Mouse (Mus musculus) lung, embryonic 16.5 days (tissue): ENCODE data around the gene Hcfc1r1. TPM values are rescaled to one million over a fixed set of nuclear protein-coding genes. Genes with fewer than 3 reads are reported as not detected.

Experiments
- ATAC-seq: fragments of 200-750 bp; cut with Nextera tagmentation; 2 replicates; pipeline ENCODE4 v1.8.0; 2017; ENCODE audit warnings: low read depth, mild to moderate bottlenecking, moderate library complexity
- H3K27ac ChIP-seq: fragments of 300-500 bp; sonication (generic); 2 replicates; pipeline ENCODE4 v1.5.1; 2014; ENCODE audit warnings: mild to moderate bottlenecking, control low read depth, low read length
- H3K27me3 ChIP-seq: fragments of 300-500 bp; sonication (generic); 2 replicates; pipeline ENCODE4 v1.6.1; 2014; ENCODE audit warnings: low read depth, low read length, mixed read lengths; ENCODE audit not compliant: control insufficient read depth, insufficient read depth
- H3K36me3 ChIP-seq: fragments of 300-500 bp; sonication (generic); 2 replicates; pipeline ENCODE4 v1.6.1; 2014; ENCODE audit warnings: low read length; ENCODE audit not compliant: control insufficient read depth, insufficient read depth
- H3K4me1 ChIP-seq: fragments of 300-500 bp; sonication (generic); replicated peaks from 2 replicates; pipeline ENCODE4 v1.6.1; 2014; ENCODE audit warnings: low read length, mixed read lengths; ENCODE audit not compliant: control insufficient read depth, insufficient read depth
- H3K4me2 ChIP-seq: fragments of 300-500 bp; sonication (generic); 2 replicates; pipeline ENCODE4 v1.6.1; 2014; ENCODE audit warnings: low read depth, low read length, control low read depth
- H3K4me3 ChIP-seq: fragments of 300-500 bp; sonication (generic); 2 replicates; pipeline ENCODE4 v1.5.1; 2014; ENCODE audit warnings: mild to moderate bottlenecking, low read length, control low read depth
- H3K9ac ChIP-seq: fragments of 300-500 bp; sonication (generic); 2 replicates; pipeline ENCODE4 v1.6.1; 2014; ENCODE audit warnings: low read length, control low read depth
- H3K9me3 ChIP-seq: fragments of 300-500 bp; sonication (generic); 2 replicates; pipeline ENCODE4 v1.6.1; 2016; ENCODE audit warnings: low read length; ENCODE audit not compliant: control insufficient read depth
- WGBS: fragments of 180-500 bp; shearing (Covaris S2); extraction: QIAGEN DNeasy Blood & Tissue Kit; methylation state at CpG from one replicate; pipeline ENCODE4 v1.1.7; 2014; 5-methylcytosine and 5-hydroxymethylcytosine counted together
- polyA plus RNA-seq: library from polyadenylated mRNA; unstranded; fragments of >200 nt; fragmentation: Nextera tagmentation; extraction: Ambion mirVana; gene quantifications from 2 replicates; pipeline ENCODE4 v1.2.1, GENCODE M21; 2015

Gene Hcfc1r1
- polyA plus RNA-seq, 1 experiment from 2014 or later: 90.6 TPM

GRCm38 (mm10) chr17:23671519-23671918 is 1.9 kb upstream of the Hcfc1r1 start:
- peaks cover 31% of the 10 kb centered on the region for H3K4me1 ChIP-seq
- no peak overlapping the region for H3K9ac ChIP-seq
- no peaks in the 10 kb centered on the region for H3K27me3 ChIP-seq
- no peak overlapping the region for H3K27ac ChIP-seq
- H3K4me2 ChIP-seq: no peak overlapping the region
- ATAC-seq: no peak
- no peaks in the 10 kb centered on the region for H3K9me3 ChIP-seq
- 89% methylated on average over 3 of the region's 3 CpGs for WGBS
- H3K36me3 ChIP-seq: peaks cover 19% of the 10 kb centered on the region
- H3K4me3 ChIP-seq: no peak overlapping the region

GRCm38 (mm10) chr17:23672761-23673160 is 635 bp upstream of the Hcfc1r1 start:
- ATAC-seq: no peak
- Histone ChIP-seq H3K27me3 (no peaks in the 10 kb centered on the region), H3K36me3 (peaks cover 14% of the 10 kb centered on the region), H3K9me3 (no peaks in the 10 kb centered on the region), H3K27ac (no peak overlapping the region), H3K9ac (peak overlapping the region; percentile 79), H3K4me3 (peak overlapping the region; percentile 68), H3K4me2 (peak overlapping the region; percentile 78), H3K4me1 (peaks cover 37% of the 10 kb centered on the region)
- WGBS: 59% methylated on average over 3 of the region's 3 CpGs

GRCm38 (mm10) chr17:23674271-23674952 is 1.0 kb downstream of the Hcfc1r1 start:
- peak overlapping the region; percentile 70 for H3K27ac ChIP-seq
- no peak for ATAC-seq
- peaks cover 9% of the 10 kb centered on the region for H3K27me3 ChIP-seq
- peak overlapping the region; percentile 79 for H3K9ac ChIP-seq
- peaks cover 39% of the 10 kb centered on the region for H3K4me1 ChIP-seq
- peak overlapping the region; percentile 68 for H3K4me3 ChIP-seq
- H3K9me3 ChIP-seq: no peaks in the 10 kb centered on the region
- peaks cover 4% of the 10 kb centered on the region; the same call in 1 of the 2 replicates for H3K36me3 ChIP-seq
- peak overlapping the region; percentile 78 for H3K4me2 ChIP-seq
- 32% methylated on average over 9 of the region's 9 CpGs for WGBS

- ATAC-seq: no peak
- Histone ChIP-seq H3K36me3 (no peaks in the 10 kb centered on the region), H3K27me3 (peaks cover 15% of the 10 kb centered on the region), H3K9me3 (no peaks in the 10 kb centered on the region), H3K4me3 (peak overlapping the region; percentile 68), H3K4me2 (peak overlapping the region; percentile 78; the same call in 1 of the 2 replicates), H3K4me1 (peaks cover 39% of the 10 kb centered on the region), H3K27ac (peak overlapping the region; percentile 70), H3K9ac (no peak overlapping the region)
- 21% methylated on average over 5 of the region's 5 CpGs for WGBS
Measured at GRCm38 (mm10) chr17:23675127-23675526, 1.7 kb downstream of the Hcfc1r1 start.

- peak overlapping the region; percentile 78 for H3K4me2 ChIP-seq
- H3K9ac ChIP-seq: peak overlapping the region; percentile 64
- peaks cover 39% of the 10 kb centered on the region for H3K4me1 ChIP-seq
- peak overlapping the region; percentile 54 for H3K4me3 ChIP-seq
- H3K27me3 ChIP-seq: peaks cover 17% of the 10 kb centered on the region
- 19% methylated on average over 15 of the region's 15 CpGs for WGBS
- no peak for ATAC-seq
- H3K36me3 ChIP-seq: no peaks in the 10 kb centered on the region
- H3K9me3 ChIP-seq: no peaks in the 10 kb centered on the region
- H3K27ac ChIP-seq: no peak overlapping the region
Measured at GRCm38 (mm10) chr17:23675564-23676281, 2.3 kb downstream of the Hcfc1r1 start.

GRCm38 (mm10) chr17:23676473-23677031 is 3.2 kb downstream of the Hcfc1r1 start:
- H3K9ac ChIP-seq: peak overlapping the region; percentile 64
- H3K27me3 ChIP-seq: peaks cover 24% of the 10 kb centered on the region
- peak overlapping the region; percentile 74 for H3K4me2 ChIP-seq
- H3K4me1 ChIP-seq: peaks cover 42% of the 10 kb centered on the region
- WGBS: under 1% methylated on average over 28 of the region's 37 CpGs
- H3K4me3 ChIP-seq: peak overlapping the region; percentile 54
- no peak for ATAC-seq
- no peaks in the 10 kb centered on the region for H3K9me3 ChIP-seq
- no peaks in the 10 kb centered on the region for H3K36me3 ChIP-seq
- H3K27ac ChIP-seq: peak overlapping the region; percentile 47

- Histone ChIP-seq H3K27ac (peak within 1 kb of the TSS; percentile 47), H3K9ac (peak within 1 kb of the TSS; percentile 64), H3K4me3 (peak within 1 kb of the TSS; percentile 54), H3K27me3 (peaks cover 31% of the 10 kb centered on the region), H3K9me3 (no peaks in the 10 kb centered on the region), H3K36me3 (no peaks in the 10 kb centered on the region), H3K4me1 (peaks cover 48% of the 10 kb centered on the region), H3K4me2 (peak within 1 kb of the TSS; percentile 74)
- ATAC-seq: peak; percentile 65
- under 1% methylated on average over 34 of the region's 34 CpGs for WGBS
Measured at GRCm38 (mm10) chr17:23677236-23677679, 3.9 kb downstream of the Hcfc1r1 start, which contains the start of gene Tnfrsf12a. Gene Tnfrsf12a, minus strand, starts transcription at chr17:23677468.

- peak; percentile 11; the same call in 1 of the 2 replicates for ATAC-seq
- Histone ChIP-seq H3K9ac (peak within 1 kb of the TSS; percentile 65), H3K36me3 (no peaks in the 10 kb centered on the region), H3K4me1 (peaks cover 44% of the 10 kb centered on the region), H3K4me3 (peak within 1 kb of the TSS; percentile 53), H3K27me3 (peaks cover 41% of the 10 kb centered on the region), H3K27ac (peak within 1 kb of the TSS; percentile 68), H3K9me3 (no peaks in the 10 kb centered on the region), H3K4me2 (peak within 1 kb of the TSS; percentile 55)
- 2% methylated on average over 38 of the region's 38 CpGs for WGBS
Measured at GRCm38 (mm10) chr17:23679127-23679835, 5.9 kb downstream of the Hcfc1r1 start, which contains the start of gene Cldn6. Gene Cldn6, plus strand, starts transcription at chr17:23679249.
